Mouse (Mus musculus) kidney, postnatal 25 days (tissue): Measurements from ENCODE around the gene Nptn.

Experiments used
- DNase-seq, 2 experiments: peaks; one replicate each; pipeline ENCODE4 v3.0.0; 2021; ENCODE audit warnings: mixed read lengths in 2 of 2

Gene Nptn

DNA sequence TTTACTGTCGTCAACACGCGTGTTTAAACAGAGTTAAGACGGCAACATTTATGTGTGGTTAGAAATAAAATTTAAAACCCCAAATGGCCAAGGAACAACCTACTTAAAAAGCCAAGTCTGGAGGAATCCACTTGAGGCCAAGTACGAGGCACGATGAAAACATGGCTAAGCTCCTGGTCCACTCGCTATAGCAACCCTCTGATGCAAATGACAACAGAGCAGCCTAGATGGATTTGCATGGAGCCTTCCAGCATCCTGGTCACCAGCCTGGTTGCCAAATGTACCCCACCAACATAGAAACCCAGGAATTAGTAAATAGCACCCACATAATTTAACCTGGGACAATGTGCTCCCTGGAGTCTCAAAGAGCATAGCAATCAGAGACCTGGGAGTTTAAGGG, 121.7 kb downstream of the Nptn start:
- no peak for DNase-seq

DNA sequence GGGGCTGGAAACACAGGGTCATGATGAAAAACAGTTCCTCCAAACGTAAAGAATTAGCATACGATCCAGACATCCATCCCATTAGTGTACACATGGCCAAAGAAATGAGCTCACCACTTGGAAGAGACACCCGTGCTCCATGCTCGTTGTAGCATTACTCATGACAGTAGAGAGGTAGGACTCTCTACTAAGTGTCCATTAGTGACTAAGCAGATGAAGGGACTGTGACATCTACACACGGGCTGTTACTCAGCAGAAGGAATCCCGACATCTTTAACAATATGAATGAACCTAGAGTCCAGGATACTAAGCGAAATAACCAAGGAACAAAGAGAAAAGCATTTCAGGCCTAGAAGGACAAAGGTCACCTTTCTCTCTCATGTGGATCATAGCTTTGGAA, 124.0 kb downstream of the Nptn start:
- no peak for DNase-seq
